Mouse (Mus musculus) stomach, postnatal 0 days (tissue): ENCODE measurements around the gene Zfp346.

Source experiments
- CTCF ChIP-seq: IDR thresholded peaks from 2 replicates; pipeline ENCODE4 v1.5.1; 2016; ENCODE audit warnings: antibody characterized with exemption, low read depth, mild to moderate bottlenecking, moderate library complexity
- EP300 ChIP-seq: optimal IDR thresholded peaks from 2 replicates; pipeline ENCODE3; 2016; ENCODE audit warnings: antibody characterized with exemption

DNA sequence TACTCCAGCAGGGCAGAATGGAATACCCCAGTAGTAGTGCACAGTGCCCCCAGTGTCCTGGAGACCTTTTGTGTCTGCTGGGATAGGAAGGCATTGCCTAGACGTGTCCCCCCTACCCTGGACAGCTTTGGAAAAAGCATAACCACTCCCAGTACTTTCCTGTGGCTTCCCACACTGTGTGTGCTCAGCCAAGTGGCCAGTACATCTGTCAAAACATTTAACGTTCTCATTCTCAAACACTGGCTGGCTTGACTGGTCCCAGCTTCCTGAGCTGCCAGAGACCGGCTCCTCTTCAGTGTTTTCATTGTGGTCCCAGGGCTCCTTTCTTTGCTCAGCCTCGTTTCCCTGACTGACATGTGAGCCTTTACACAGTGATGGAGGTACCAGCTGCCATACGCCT lies 29.5 kb upstream of the Zfp346 start:
- TF ChIP-seq CTCF (no peak), EP300 (no peak)
